Mouse (Mus musculus) E14TG2a.4 (cell line): ENCODE results near the gene Twf2.

Experiments
- H3K27me3 ChIP-seq: 2 replicates; pipeline ENCODE4 v1.6.1; 2014; ENCODE audit warnings: low read length, control low read depth; ENCODE audit not compliant: insufficient read depth
- H3K36me3 ChIP-seq: 2 replicates; pipeline ENCODE4 v1.6.1; 2014; ENCODE audit warnings: low read length, control low read depth; ENCODE audit not compliant: insufficient read depth
- H3K4me1 ChIP-seq: replicated peaks from 2 replicates; pipeline ENCODE4 v1.6.1; 2014; ENCODE audit warnings: low read depth, low read length, control low read depth
- H3K4me3 ChIP-seq: replicated peaks from 2 replicates; pipeline ENCODE4 v1.5.1; 2014; ENCODE audit warnings: mild to moderate bottlenecking, low read length
- H3K9me3 ChIP-seq: 2 replicates; pipeline ENCODE4 v1.6.1; 2014; ENCODE audit warnings: low read length, control low read depth
- CTCF ChIP-seq: conservative IDR thresholded peaks from 2 replicates; pipeline ENCODE4 v1.5.1; 2014; ENCODE audit warnings: low read length
- NANOG ChIP-seq: IDR thresholded peaks from 2 replicates; pipeline ENCODE4 v1.6.1; 2014; ENCODE audit warnings: borderline replicate concordance, low read length, mixed read lengths
- POU5F1 ChIP-seq: IDR thresholded peaks from 2 replicates; pipeline ENCODE4 v1.6.1; 2014; ENCODE audit warnings: low read length, borderline replicate concordance

The Twf2 gene

DNA sequence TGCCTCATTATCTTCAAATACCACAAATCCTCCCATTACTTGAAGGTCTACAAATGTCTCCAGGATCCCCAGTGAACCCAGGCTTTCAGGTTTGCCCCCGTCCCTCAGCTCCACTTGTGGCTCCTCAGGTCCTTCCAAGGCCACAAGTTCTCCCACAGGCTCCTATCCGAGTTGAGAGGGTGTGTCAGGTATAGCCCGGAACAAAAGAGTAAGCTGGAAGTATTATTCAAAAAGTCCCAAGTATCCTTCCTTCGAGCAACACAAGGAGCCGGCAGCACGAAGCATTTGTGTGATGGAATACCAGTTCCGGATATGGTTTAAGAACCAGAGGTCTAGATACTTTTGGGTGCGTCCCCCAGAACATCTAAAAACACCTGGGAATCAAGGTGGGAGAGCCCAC is 10.9 kb upstream of the Twf2 start:
- Histone ChIP-seq H3K36me3 (peaks cover 98% of the 10 kb centered on the region), H3K9me3 (peaks cover 5% of the 10 kb centered on the region), H3K4me1 (peaks cover 73% of the 10 kb centered on the region), H3K27me3 (no peaks in the 10 kb centered on the region), H3K4me3 (no peak overlapping the region)
- TF ChIP-seq CTCF, result no peak
- no peak for TF ChIP-seq NANOG
- TF ChIP-seq POU5F1, result no peak

DNA sequence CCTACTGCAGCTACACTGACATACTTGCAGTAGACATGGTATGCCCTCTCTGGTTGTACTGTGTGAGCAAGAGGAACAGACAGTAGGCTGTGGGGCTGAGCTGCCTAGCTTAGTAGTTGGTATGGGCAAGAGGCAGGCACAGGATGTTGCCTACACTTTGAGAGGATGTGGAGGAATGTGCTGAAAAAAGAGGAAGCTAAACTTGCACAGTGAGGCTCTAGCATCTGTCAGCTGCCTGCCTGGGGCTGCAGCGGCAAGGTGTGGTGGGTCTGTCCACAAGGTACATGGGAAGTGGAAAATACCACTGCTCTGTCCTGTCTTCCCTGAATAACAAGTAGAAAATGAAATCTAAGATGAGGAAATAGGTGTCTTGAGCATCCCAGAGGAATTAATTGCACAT is 9.9 kb upstream of the Twf2 start:
- TF ChIP-seq CTCF (no peak), NANOG (no peak)
- no peak overlapping the region for H3K4me3 ChIP-seq
- H3K36me3 ChIP-seq, result peaks cover 97% of the 10 kb centered on the region
- H3K27me3 ChIP-seq, result no peaks in the 10 kb centered on the region; the same call in 1 of the 2 replicates
- peaks cover 73% of the 10 kb centered on the region for H3K4me1 ChIP-seq
- H3K9me3 ChIP-seq, result peaks cover 5% of the 10 kb centered on the region

DNA sequence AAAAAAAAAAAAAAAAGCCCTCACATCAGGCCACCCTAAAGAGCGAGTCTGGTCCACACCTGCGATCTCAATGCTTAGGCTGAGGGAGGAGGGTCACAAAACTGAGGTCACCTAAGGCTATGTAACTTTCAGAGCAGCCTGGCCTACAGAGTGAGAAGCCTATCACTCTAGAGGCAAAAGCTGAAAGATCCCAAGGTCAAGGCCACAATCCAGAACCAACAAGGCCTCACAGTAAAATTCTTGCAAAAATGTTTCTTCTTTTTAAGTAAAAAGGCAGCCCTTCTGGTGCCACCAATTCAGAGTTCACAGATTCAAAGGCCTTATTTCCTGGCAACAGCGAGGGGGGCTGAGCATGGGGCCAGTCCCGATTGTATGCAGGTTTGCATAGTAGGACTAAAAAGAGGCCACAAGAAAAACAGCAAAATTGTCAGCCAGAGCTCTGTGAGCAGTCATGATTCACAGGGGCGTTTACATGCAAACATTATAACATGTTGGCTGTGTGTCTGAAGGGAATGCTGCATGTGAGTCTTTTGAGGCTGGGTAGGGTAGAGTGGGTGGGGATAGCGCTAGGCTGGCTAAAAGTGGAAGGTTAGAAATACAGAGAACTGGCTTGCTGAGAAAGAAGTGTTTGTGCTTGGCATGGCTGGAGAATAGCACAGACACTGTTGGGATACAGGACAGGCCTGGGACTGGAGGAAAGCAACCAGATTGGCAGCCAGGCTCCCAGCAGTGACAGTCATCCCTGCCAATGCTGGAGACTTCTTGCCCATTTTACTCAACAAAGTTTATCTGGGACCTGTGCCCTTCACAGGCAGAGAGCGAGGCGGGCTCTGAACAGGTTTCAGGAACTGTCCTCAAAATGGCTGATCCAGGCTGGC is 8.7 kb upstream of the Twf2 start:
- TF ChIP-seq CTCF (no peak), POU5F1 (no peak), NANOG (no peak)
- no peak overlapping the region for H3K4me3 ChIP-seq
- peaks cover 68% of the 10 kb centered on the region for H3K4me1 ChIP-seq
- H3K27me3 ChIP-seq, result no peaks in the 10 kb centered on the region; the same call in 1 of the 2 replicates
- peaks cover 86% of the 10 kb centered on the region for H3K36me3 ChIP-seq
- H3K9me3 ChIP-seq, result peaks cover 5% of the 10 kb centered on the region

DNA sequence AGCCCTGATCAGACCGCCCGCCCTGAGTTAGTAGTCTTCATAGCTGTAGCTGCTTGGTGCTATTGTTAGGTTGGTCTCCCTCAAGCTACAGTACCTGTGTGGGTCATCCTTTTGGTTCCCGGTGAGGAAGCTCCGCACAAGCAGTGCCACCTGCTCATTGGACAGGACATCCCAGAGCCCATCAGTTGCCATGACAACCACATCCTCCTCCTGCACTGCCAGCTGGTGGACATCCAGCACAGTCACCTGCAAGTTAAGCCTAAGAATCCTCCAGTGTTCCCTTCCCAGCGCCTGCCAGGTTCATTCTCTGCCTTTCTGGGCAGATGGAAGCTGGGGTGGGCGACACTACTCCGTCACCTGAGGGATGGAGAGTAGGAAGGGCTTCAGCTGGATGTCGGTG is 7.2 kb upstream of the Twf2 start:
- no peak for TF ChIP-seq POU5F1
- no peak for TF ChIP-seq CTCF
- TF ChIP-seq NANOG, result no peak
- Histone ChIP-seq H3K27me3 (no peaks in the 10 kb centered on the region; the same call in 1 of the 2 replicates), H3K36me3 (peaks cover 70% of the 10 kb centered on the region), H3K9me3 (peaks cover 5% of the 10 kb centered on the region), H3K4me3 (no peak overlapping the region), H3K4me1 (peaks cover 68% of the 10 kb centered on the region)

DNA sequence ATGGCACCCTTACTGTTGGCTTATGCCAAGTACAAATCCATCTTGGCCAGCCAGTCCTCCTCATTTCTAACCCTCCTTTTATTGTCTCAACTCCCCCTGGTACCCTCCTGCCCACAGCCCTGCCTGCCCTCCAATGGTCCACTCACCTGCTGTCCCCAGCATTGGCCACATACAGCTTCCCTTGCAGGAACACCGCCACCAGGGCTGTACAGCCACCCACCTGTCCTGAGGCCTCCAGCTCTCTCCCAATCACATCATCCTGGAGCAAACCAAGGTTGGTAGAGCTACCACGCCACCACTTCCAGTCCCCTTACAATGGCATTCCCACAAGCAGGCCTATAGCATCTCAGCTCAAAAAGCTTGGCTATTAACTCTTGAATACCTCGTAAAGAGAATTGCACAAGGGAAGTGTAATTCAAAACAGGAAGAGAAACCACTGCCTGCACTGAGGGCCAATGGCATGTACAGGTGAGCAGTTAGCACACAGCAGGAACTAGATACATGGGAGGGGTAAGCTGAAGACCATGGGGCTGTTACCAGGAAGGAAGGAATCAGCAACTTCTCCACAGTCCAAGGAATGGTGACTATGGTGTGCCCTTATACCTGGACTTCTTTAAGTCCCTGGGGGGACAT is 5.7 kb upstream of the Twf2 start:
- H3K36me3 ChIP-seq, result peaks cover 55% of the 10 kb centered on the region
- H3K4me3 ChIP-seq, result peak overlapping the region; percentile 84; the same call in 1 of the 2 replicates
- peaks cover 62% of the 10 kb centered on the region for H3K4me1 ChIP-seq
- H3K27me3 ChIP-seq, result no peaks in the 10 kb centered on the region; the same call in 1 of the 2 replicates
- no peak for TF ChIP-seq CTCF
- TF ChIP-seq POU5F1, result no peak
- TF ChIP-seq NANOG, result no peak
- H3K9me3 ChIP-seq, result peaks cover 5% of the 10 kb centered on the region

DNA sequence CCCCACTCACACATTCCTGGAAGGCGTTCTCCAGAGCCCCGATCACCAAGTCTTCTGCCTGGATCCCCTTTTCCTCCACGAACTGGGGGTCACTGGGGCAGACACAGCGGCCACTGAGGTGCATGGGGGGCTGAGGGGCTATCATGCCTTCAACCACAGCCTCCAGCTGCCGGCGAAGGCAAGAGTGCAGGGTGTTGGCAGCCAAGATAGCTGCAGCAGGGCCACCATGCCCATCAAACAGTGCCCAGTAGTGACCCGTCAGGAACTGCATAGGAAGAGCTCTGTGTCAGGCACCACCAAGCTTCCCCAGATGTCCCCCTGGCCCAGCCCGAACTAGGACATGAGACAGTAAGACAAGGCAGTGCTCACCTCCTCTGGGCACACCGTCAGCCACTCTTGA is 5.2 kb upstream of the Twf2 start:
- peaks cover 59% of the 10 kb centered on the region for H3K4me1 ChIP-seq
- H3K27me3 ChIP-seq, result no peaks in the 10 kb centered on the region; the same call in 1 of the 2 replicates
- peaks cover 5% of the 10 kb centered on the region for H3K9me3 ChIP-seq
- TF ChIP-seq CTCF (no peak), NANOG (no peak), POU5F1 (no peak)
- peaks cover 50% of the 10 kb centered on the region for H3K36me3 ChIP-seq
- peak overlapping the region; percentile 84 for H3K4me3 ChIP-seq

DNA sequence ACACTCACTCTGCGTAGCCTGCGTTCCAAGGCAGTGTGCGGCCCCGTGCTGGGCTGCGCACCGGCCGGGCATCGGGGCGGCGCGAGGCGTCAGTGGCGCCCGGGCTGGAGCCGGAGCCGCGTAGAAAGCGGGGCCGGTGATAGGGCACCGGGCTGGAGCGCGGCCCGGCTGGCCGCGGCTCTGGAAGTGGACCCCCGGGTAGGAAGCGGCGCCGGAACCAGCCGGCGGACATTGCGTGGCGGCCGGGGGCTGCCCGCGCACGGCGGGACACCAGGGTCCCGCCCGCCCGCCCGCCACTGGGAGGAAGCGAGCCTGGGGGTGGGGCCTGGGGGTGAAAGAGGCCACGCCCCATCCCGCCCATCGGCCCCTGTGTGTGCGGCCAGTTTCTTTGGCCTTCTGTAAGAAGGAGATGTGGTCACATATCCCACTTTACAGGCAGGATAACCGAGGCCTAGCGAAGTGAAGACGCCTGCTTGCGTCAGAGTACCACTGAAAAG is 3.9 kb upstream of the Twf2 start:
- Histone ChIP-seq H3K4me3 (peak overlapping the region; percentile 84), H3K36me3 (peaks cover 42% of the 10 kb centered on the region), H3K27me3 (no peaks in the 10 kb centered on the region; the same call in 1 of the 2 replicates), H3K9me3 (peaks cover 5% of the 10 kb centered on the region), H3K4me1 (peaks cover 57% of the 10 kb centered on the region)
- TF ChIP-seq POU5F1 (no peak), NANOG (no peak), CTCF (no peak)

DNA sequence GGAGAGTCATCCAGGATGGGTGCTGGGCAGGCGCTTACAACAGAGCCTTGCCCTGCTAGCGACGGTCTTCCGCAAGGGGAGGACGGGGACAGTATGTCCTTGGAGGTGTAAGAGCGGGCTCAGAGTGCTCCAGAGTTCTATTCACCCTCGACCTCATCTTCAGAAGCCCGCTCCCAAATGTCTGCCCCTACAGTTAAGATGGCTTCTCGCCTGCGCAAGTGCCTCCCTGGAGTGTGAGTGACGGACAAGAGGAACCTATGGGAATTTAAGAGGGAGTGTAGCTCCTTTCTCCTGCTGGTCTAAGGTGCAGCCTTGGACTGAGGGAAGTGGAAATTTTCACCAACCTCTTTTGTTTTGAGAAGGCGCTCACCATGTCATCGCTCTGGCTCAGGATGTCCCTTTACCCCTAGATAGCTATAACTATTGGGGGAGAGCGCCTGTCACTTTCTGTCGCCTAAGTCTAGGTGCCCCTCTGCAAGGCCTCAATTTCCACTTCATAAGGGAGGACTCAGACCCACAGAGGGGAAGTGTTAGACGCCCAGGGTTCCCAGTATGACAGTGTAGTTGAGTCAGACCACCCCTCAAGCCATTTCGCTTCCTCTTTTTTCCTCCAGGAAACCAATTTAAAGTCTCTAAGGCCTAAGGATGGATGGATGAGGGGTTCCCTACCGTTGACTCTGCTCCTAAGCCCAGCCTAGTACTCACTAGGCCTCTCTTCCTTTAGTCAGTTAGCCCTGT is 3.2 kb upstream of the Twf2 start, which contains the start of gene Ppm1m:
TSS of gene Ppm1m (minus strand) at position 212 of the 738 bp plus-strand sequence.
- peaks cover 5% of the 10 kb centered on the region for H3K9me3 ChIP-seq
- peaks cover 59% of the 10 kb centered on the region for H3K4me1 ChIP-seq
- no peak for TF ChIP-seq POU5F1
- TF ChIP-seq NANOG, result no peak
- no peak for TF ChIP-seq CTCF
- peaks cover 42% of the 10 kb centered on the region for H3K36me3 ChIP-seq
- H3K4me3 ChIP-seq, result peak within 1 kb of the TSS; percentile 84
- H3K27me3 ChIP-seq, result no peaks in the 10 kb centered on the region; the same call in 1 of the 2 replicates

DNA sequence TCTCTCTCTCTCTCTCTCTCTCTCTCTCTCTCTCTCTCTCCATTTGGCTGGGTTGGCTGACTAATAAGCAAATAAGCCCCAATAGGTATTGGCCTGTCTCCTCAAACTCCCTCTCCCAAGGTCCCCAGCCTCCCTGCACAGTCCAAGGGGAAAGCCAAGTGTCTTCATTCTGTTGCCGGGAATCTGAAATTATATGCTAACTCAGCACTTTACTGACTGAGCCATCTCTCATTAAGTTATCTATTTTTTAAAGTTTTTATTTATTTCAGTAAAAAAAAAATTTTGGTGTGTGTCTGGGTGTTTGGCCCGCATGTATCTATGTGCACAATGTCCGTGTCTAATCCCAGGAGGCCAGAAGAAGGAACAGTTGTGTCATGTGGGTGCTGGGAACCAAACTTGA is 1.0 kb upstream of the Twf2 start:
- Histone ChIP-seq H3K36me3 (peaks cover 40% of the 10 kb centered on the region), H3K27me3 (no peaks in the 10 kb centered on the region; the same call in 1 of the 2 replicates), H3K4me1 (peaks cover 80% of the 10 kb centered on the region), H3K4me3 (peak overlapping the region; percentile 92), H3K9me3 (no peaks in the 10 kb centered on the region)
- TF ChIP-seq NANOG, result no peak
- TF ChIP-seq CTCF, result no peak
- no peak for TF ChIP-seq POU5F1
